Mouse (Mus musculus) stomach, postnatal 0 days (tissue): ENCODE results near the gene Prrx2.

Source experiments
- CTCF ChIP-seq: IDR thresholded peaks from 2 replicates; pipeline ENCODE4 v1.5.1; 2016; ENCODE audit warnings: antibody characterized with exemption, low read depth, mild to moderate bottlenecking, moderate library complexity
- EP300 ChIP-seq: optimal IDR thresholded peaks from 2 replicates; pipeline ENCODE3; 2016; ENCODE audit warnings: antibody characterized with exemption

- TF ChIP-seq CTCF (no peak), EP300 (no peak)
Measured at GRCm38 (mm10) chr2:30836238-30836990, 1.6 kb downstream of the Prrx2 start.
